Mouse (Mus musculus) c-Kit-positive CD71-positive TER-119-negative erythroid progenitor cells, embryonic 14.5 days (primary cell): ENCODE measurements around the gene Ntm.

Source experiments
- DNase-seq: peaks from one replicate; pipeline ENCODE4 v3.0.0-alpha.2; 2013; ENCODE audit warnings: low read depth

The Ntm gene

DNA sequence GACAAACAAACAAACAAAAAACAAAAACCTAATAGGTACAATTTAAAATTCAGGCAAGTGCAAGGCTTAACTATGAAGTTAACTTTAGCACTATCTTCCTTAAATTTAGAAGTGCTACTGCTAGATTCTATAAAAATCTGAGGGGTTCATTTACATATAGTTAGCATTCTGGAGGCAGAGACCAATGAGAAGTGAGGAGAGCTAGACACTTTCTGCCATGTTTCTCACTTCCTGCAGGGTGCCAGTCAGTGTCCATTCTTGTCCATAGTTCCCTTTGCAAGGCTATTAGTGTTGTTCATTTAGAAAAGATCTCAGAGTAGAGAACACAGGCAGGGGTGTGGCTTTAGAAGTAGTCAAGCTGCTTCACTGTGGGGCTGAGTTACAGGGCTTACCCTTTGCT, 208.6 kb downstream of the Ntm start:
- DNase-seq, result no peak

DNA sequence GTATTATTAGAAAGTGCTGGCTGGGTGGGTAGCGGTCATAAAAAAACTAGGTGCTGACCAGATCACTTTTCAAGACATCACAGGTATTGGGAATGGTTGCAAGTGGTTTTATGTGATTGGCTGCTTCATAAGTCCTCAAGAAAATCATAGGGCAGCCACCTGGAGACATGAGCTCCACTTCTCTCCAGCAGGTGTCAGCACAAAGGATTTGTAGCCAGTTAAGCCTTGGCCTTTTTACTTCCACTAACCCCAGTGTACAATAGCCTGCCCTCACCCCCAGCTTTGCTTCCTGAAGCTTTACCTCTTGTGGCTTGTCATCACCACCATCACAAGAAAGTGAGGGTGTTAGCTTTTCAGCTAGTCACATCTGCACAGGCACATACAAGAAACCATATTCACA, 211.5 kb downstream of the Ntm start:
- DNase-seq, result no peak

DNA sequence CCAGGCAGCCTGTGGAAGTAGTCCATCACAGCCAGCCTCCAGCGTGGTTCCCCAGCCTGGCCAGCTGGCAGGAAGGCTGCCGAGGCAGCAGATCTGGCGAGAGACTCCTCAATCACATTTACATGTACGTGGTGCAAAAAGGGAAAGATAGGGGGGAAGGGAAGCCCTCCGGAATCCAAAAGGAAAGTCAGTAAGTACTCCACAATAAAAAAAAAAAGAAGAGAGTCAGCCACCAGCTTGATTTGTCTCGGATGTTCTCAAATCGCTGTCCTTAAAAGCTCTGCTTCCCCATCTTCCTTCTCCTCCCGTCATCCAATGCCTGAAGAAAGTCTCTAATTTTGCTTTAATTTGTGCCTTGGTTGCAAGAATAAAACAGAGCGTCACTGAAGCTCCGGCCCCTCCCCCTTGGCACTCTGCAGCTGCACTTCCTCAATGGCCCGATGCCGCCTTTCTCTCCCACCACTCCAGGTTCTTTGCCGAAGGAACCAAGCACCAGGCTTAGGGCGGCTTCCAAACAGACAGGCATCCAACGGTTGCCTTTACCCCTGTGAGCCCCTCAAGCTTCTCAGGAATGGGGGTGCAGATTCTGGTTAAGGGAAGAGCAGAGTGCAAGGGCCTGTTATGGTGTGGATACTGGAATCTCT, 212.4 kb downstream of the Ntm start:
- no peak for DNase-seq

DNA sequence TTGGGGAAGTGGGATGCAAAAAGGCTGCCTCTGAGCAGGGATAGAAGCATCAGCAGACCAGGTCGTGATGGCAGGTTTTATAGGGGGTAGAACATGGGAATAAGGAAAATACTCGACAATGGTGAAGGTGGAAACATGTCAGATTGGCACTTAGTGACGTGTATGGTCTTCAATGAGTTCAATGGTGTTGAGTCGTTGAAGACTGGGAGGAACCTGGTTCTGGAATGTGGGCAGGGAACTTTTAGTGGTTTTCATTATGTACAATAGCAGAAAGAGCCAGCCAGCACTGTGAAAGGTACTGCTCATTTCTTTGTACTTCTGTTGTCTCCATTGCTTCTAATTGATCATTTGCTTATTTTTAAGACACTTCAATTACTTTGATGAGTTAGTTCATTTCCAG, 214.9 kb downstream of the Ntm start:
- no peak for DNase-seq

DNA sequence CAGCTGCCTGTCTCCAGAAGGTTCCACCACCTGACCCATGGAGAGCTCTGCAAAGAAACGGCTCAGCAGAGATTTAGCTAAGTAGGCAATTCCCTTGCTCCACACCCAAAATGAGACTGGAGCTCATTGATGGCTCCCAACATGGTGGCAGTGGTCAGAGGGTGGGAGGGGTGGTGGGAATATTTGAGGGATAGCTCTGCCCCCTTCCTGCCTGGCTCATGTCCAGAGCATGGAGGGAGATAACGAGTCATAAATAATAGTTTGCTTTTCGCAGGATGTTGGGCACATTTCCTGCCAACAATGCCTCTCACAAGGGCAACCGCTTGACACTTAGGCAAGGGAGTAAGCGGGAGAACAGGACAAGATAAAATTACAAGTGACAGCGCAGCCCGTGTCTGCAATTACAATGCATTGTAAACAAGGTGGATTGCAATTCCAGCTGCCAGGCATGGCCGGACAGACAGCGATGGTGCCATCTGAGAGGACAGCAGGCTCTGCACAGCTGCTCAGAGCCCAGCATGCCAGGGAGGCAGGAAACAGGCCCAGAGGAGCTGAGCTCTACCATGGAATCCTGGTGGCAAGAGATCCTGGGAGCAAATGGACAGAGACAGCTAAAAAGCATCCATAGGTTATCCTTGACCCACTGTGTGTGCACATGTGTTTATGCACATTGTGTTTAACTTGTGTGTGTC, 224.0 kb downstream of the Ntm start:
- DNase-seq, result no peak

DNA sequence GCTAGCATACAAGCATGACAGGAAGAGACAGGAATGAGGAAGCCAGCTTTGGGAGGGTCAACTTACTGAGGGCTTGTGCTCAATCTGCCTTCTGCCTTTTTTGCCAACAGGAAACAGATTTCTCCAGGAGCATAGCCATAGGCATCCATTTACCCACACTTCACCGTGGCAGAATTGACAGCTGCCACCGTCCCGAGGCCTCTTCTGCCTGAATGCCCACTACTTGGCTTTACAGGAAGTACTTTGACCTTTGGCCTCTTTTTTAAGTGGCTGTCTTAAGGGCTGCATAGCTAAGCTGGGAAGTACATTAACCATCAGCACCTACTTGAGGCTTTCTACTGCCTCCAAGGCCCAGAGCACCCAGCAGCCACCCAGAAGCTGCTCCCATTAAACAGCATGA, 226.9 kb downstream of the Ntm start:
- no peak for DNase-seq

DNA sequence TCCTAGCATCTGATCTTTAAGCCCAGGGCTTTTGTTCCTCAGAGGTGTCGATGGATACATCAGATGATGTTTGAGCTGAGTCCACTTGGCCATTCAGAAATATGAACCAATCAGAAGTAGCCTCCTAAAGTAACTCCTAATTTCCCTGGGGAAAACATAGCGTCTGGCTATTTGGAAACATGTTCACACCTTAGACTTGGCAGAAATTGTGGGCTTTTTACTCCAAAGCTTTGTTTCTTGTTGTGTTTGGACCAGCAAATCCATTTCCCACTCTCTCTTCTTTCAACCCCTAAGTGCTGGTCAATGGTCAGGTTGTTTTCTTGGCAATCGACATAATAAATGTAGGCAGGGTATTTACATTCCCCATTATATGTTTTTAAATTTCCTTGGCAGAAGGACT, 230.0 kb downstream of the Ntm start:
- no peak for DNase-seq

DNA sequence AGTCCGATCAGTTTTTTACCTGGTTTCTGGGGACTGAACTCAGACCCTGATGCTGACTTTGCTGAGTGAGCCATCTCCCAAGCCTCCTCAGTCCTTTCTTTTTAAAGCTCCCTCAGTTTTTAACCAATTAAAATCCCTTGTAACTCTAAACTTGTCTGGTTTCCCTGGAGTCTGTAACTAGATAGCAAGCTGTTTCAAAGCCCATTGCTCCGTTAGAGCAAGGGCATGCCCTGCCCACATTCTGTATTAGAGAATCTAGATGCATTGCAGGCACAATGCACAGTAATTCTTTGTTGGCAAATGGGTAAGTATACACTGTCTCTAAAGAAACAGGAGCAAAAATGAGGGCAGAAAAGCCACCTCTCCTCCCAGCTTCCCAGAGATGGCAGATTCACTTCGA, 231.3 kb downstream of the Ntm start:
- no peak for DNase-seq

DNA sequence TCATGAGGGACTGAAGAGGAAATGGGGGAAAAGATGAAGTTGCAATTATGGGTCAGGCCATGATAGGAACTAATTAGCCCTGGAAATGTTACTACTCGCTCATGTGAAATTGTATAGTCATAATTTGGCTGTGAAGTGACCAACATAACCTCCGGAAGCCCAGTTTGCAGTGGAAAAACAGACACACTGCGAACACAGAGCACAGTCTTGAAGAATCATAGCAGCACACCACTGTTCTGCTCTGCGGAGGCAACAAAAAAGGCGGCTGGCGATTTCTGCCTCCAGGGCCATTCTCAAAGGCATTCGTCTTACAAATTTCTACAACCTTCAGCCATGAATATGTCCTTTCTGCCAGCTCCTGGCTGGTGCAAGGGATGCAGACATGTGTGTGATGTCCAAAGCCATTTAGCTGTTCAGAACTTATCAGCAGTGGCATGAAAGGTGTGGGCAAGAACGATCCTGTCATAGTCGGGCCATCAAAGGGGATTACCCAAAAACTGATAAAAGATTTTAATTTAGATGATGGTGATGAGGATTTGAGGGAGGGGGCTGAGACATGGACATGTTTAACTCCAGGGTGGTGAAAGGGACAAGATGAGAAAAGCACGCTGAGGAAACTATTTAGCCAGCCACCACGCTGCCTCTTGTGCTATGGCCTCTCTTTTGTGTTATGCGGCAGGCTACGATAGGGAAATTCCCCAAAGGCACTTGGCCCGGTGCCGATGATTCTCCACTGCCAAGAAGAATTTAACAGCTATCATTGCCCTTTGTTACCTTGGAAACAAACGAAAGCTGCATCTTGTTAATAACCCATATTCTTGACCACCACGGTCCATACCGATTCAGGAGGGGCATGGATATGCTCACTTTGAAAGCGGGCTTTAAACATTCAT, 235.2 kb downstream of the Ntm start:
- DNase-seq, result no peak

DNA sequence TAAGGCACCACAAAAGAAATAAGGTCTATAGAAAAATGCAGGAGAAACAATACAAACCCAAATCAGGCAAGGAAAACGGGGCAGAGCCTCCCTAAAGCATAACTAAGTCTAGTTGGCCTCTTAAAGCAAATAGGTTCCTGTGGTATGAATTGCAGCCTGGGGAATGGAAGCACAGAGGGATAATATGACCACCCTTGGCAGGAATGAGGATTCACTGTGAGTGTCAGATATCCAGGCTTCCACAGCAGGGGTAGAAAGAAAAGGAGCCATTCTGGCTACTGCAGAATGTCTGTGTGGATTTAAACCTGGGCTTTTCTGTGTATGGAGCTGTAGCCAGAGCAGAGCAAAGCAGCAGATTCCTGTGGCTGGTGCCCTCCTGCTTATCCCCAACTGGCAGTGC, 241.5 kb downstream of the Ntm start:
- DNase-seq, result no peak

DNA sequence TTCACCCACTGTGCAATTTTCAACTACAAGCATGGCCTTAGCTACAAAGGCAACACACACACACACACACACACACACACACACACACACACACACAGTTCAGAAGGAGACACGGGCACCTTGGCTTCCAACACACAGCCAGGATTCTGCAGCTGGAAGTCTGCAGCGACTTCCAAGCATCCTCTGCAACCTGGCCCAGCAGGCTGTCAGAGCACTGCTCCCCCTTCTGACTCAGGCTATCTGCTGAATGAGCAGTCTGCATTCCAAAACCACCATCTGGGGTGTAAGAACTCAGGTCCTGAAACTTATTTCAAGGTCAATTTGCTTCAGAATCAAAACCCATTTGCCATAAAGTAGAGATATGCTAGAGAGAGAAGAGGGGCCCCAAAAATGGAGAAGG, 246.1 kb downstream of the Ntm start:
- DNase-seq, result no peak

DNA sequence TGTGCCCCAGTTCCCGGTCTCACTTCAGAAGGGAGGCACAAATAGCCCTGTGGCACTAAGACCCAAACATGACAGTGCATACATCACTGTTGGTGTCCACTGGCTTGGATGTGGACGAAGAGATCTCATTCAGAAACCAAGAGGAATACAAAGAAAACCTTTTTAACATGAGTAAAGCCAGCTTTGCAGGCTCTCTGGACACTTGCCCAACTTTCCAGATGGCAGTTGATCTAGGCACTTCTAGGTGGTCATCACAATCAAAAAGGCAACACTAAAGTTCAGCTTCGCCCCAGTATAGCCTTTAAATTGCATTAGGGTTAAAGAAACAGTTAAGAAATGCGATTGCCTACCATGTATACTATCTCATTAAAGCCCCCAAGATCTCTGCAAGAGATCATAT, 264.7 kb downstream of the Ntm start:
- no peak for DNase-seq

DNA sequence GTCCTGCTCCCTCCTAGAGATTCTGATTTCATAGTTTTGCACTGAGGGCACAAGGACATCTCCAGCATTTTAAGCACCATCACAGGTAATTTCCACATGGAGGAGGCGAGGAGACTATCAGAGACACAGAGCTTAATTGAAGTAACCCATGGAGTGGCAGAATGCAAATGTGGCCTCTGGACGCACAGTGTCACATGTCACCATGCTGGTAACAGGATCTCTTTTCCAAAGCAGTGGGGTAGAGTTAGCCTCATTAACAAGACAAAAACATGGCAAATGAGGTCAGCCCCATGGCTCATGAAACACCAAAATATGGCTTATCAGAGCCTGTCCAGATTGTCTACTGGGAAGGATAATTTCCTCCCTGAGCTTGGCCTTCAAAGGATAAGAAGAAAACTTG, 268.8 kb downstream of the Ntm start:
- DNase-seq, result no peak

DNA sequence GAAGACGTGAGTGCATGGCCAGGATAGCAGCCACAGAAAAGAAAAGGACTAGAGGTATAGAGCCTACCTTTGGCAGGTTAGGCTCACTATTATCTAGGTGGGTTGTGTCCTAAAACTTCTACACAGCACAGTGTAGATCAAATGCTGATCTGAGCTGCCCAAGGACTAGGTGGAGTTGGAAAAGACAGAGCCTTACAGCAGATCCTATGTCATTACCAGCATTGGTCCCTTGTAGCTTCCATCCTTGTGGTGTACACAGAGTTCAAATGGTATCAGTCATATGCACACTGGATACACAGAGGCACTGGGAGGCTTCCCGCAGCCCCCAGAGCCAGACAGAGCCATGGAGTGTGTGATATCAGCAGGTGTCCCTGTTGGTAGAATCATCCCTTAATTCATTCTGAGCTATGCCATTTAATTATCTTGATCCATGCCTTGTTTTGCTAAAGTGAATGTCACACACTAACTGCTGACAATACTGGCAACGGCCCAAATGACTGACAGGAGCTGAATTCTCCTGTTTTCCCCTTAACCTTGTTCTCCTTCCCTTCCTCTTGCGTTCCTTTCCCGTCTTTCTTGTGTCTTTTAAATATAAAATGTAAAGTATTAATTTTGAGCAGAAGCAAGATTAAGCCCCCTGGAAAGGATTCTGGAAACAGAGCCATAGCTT, 271.6 kb downstream of the Ntm start:
- DNase-seq, result no peak

DNA sequence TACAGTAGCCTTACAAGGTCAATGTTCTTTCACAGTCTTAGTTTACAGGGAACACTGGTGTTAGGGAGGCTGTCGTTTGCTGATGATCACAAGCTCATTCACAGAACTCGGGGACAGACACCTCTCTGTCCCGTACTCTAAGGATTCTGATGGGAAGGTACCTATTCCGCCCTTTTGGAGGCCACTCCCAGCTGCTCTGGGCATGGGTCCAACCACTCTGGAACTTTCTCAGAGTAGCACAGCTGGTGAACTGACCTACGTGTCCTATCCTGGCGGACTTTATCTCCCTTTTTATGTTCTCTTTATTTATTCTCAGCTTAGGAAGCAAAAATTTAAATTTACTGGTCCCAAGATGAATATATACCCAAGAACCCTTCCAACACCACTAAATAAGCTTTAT, 280.7 kb downstream of the Ntm start:
- no peak for DNase-seq

DNA sequence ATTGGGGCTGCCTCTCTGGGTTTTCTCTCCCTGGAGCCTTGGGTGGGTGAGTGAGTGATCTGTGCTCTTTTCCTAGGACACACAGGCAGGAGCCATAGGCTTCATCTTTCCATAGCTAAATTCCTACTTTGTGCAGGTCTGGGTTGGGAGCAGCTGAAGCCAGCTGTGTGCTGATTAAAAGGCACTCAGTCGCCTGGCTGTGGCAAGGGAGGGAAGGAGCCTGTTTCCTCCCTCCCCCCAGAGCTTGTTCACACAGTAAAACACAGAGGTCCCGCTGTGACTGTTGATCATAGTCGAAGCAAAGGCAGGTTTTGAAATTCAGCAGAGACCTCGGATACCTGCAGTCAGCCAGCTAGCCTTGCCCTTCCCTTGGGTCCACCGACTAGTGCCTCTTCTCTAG, 282.3 kb downstream of the Ntm start:
- no peak for DNase-seq

DNA sequence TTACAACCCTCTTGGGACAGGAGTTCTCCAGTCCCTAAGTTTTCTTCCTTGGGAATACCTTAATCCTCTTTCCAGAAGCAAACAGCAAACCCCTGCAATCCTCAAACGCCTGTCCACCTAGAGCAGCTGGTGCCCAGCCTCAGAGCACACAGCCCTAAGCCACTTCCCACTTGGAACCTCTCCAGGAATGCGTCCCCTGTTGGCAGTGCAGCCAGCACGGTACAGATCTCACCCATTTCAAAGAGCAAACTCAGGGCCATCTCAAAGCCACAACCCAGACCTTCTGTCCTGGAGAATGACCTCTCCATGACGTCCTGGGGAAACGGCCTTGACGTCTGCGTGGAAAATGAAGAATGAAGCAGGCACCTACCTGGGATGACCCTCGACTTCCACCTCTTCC, 289.0 kb downstream of the Ntm start:
- DNase-seq, result no peak

DNA sequence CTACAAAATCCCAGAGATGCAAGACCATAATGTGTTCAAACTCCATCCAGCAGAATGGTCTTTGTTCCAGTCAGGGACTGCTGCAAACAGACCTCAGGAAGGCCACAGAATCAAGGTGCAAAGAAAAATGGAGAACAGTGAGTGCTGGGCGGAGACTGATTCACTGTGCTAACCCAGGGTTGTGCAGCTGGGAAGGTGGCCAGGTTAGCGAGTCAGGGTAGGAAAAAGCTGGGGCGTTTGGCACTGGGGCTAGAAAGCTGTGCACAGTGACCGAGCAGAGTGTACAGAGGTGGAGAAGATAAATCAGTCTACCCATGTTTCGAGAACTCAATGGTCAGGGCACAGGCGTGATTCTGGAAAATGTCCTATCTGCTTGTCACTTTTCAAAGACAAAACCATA, 291.1 kb downstream of the Ntm start:
- no peak for DNase-seq

DNA sequence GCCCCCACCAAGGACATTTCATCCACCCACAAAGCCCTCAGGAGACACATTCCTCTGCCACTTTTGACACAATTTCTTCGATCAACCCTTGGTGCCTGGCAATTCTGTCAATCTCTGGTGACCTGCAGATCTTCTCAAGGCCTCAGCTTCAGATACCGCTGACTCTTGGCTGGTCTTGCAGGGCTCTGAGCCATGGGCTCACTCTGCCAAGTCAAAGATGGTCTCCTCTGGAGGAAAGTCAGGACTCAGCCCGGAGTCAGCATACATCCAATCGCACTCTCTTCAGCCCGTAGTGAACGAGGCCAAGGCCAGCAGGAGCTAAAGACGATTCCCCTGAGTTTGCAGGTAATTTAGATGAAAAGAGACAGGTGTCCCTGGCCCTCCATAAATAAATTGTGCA, 299.7 kb downstream of the Ntm start:
- no peak for DNase-seq

DNA sequence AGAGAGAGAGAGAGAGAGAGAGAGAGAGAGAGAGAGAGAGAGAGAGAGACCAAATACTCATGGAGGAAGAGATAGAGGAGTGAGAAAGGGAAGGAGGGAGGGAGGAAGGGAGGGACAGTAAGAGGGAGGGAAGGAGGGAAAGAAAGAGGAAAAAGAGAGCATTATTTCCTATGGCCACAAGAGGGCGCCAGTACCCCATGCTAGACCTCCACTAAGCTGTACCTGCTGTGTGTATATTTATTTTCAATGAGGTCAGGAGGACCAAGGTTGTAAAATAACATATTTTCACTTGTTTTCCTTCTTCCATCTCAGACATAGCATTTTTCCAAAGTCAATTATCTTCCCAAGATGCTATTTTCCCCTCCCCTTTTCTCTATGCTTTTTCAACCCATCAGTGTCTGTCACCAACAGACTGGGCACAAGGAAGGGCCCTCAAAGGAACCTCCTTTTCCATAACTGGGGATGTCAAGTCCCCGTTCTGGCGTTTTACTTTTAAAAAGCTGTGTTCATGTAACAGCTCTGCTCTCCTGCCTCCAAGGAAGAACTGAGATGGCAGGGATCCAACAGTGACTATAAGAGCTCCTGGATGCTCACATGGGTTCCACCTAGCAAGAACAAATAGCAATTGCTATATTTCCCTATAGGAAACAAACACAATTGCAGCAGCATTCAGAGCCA, 301.3 kb downstream of the Ntm start:
- DNase-seq, result no peak

DNA sequence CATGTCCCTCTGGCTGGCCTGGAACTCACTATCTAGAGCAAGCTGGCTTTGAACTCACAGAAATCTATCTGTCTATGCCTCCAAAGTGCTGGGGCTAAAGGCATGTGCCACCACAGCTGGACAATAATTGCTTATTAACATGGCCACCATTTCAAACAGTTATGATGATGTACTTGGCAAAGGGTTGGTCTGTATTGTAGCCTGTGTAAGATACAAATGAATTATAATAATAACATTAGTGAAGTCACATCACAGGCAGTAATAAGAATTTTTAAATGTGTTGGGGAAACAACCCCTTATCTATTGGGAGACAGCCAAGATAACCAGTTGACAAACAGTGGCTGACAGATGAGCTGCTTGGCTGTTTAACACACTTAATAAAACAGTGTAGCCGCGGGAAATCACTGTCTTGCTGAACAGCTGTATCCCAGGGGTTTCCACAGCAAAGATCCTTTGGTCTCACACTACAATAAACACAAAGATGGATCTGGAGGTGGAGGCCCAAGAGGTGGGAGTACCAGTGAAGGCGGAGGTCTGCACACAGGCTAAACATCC, 302.8 kb downstream of the Ntm start:
- DNase-seq, result no peak
